Mouse (Mus musculus) skeletal muscle tissue, adult 2 months (tissue): ENCODE results near the gene Slc16a13.
"Not testable (repeated sequence)": the region's sequence is repeated elsewhere in the genome, so short reads cannot be mapped to it uniquely, and the experiment has no call there.

ENCODE experiments used
- DNase-seq: peaks from one replicate; pipeline ENCODE4 v3.0.0-alpha.2; 2012; ENCODE audit warnings: low read depth, low spot score

Gene Slc16a13

GRCm38 (mm10) chr11:70172298-70172697 lies 48.6 kb downstream of the Slc16a13 start:
- no peak for DNase-seq

- no peak for DNase-seq
Measured at GRCm38 (mm10) chr11:70171847-70172246, 49.0 kb downstream of the Slc16a13 start.

GRCm38 (mm10) chr11:70171181-70171580 lies 49.7 kb downstream of the Slc16a13 start:
- DNase-seq = no peak

GRCm38 (mm10) chr11:70170291-70170690 lies 50.6 kb downstream of the Slc16a13 start:
- no peak for DNase-seq

- not testable (repeated sequence) for DNase-seq
Measured at GRCm38 (mm10) chr11:70169471-70169870, 51.4 kb downstream of the Slc16a13 start.

- no peak for DNase-seq
Measured at GRCm38 (mm10) chr11:70168136-70168535, 52.7 kb downstream of the Slc16a13 start.
